Mouse (Mus musculus) brain, embryonic 18.5 days (tissue): ENCODE measurements around the gene Entpd8.

ENCODE experiments used
- DNase-seq: peaks from one replicate; pipeline ENCODE4 v3.0.0-alpha.2; 2012; ENCODE audit warnings: low read depth, low spot score

Gene Entpd8

GRCm38 (mm10) chr2:25095109-25095850 is 15.2 kb downstream of the Entpd8 start, which contains the start of gene Noxa1:
Noxa1 (minus strand) TSS chr2:25095149.
- no peak for DNase-seq

GRCm38 (mm10) chr2:25098005-25098615 is 18.0 kb downstream of the Entpd8 start:
- DNase-seq, result no peak

DNA sequence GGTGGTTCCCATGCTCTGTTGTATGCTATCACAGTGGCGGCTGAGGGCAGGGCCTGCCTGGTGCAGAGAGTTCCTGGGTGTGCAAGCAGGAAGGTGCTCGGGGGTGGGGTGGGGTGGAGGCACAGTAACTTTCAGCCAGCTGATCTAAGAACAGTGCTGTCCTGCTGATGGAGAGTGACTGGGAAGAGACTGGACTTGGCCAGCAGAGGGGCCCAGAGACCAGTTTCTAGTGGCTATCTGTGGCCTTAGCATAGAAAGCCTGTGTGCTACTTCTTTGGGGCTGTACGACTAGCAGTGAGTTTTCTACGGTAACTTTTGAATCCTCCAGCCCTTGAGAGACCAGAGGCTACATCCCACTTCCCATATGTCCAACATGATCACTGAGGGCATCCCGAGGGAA is 18.9 kb downstream of the Entpd8 start:
- DNase-seq, result no peak

DNA sequence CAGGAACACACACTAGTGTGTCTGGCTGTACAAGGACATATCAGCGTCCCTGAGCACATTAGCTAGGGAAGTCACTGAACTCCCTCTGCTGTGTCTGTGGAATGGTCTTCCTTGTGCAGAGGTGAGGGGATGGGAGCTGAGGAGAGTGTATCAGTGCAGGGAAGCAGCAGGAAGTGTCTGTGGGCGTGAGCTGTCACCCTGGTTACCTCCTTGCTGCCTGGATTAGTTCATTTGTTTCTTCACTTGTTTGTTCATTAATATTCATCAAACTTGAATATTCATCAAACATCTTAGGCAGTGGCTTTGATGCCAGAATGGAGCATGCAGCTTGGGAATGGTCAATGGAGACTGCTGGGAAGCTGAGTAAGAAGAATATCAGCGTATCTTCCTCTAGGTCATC is 19.6 kb downstream of the Entpd8 start:
- DNase-seq, result no peak

DNA sequence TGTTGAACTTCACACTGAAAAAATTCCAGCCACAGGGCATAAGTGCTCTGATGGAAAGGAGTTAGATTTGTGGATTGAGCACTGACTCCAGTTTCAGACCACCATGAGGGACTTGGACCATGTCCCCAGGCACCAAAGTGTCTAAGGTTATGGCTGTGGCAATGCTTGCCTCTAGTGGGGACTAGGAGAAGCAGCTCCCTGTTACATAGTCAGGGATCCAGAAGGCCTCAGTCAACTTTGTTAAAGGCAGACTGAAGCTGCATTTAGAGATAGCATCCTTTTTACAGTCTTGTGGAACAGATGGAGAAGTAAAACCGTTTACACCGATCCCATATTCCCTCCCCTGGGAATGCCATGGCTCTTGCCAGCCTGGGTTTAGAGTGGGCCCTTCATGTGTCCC is 24.0 kb downstream of the Entpd8 start:
- DNase-seq, result no peak

DNA sequence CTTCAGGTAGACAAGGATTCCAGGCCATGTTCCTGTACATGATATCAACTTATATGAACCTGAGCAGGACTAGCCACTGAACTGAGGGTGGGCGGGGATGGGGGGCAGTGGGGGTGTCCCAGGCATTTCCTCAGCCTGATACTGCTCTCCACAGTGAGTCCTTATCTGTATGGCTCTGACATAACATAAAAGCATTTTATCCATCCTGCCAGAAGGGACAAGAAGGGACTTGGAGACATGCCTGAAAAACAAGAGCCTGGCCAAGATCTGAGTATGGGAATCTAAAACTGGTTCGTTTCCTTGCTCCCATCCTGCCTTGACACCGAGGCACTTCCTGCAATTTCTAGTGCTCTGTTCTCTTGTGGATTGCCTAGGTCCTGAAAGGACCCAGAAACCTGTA is 25.9 kb downstream of the Entpd8 start:
- DNase-seq, result no peak

- no peak for DNase-seq
Measured at GRCm38 (mm10) chr2:25109487-25109886, 29.4 kb downstream of the Entpd8 start.

GRCm38 (mm10) chr2:25110505-25111183 is 30.5 kb downstream of the Entpd8 start:
- DNase-seq, result no peak

DNA sequence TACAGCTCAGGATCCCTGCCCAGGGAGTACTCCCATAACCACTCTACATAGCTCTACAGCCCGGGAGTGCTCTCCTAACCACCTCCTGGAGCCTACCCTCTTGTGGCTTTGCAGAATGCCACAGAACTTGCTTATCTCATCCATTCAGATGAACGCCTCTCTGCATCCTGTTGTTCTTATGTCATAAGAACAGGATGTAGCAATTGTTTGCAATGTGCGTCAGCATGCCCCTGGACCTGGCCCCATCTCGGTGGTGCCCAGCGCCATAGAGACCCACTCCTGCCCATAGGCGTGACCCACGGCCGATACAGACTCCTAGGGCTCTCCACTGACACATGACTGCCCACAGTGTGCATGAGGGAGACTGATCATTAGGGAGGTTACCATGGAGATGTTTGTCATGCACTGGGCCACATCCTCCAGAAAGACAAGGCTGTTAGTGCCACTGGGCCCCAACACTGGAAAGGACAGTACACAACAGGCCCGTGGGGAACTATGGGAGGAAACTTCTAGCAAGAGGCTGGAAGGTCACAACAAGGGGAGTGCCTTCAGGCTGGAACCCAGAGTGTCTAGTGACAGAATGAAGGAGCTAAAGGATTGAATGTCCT is 31.2 kb downstream of the Entpd8 start:
- DNase-seq, result no peak

DNA sequence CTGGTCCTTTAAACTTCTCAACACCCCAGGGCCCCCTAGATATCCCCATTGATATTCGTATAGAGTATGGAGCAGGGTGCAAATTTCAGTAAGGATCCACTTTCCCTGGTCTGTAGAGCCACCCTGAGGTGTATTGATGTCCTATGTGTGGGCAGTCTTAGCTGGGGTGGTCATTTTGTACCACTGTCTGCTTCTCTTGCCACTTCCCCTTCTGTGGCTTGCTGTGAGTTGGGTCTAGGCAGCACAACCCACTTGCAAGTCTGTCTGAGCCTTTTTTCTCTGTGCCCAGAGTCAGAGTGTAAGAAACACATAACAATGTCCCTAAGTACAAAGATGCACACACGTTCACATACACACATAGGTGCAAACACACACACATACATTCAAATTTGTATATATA is 34.2 kb downstream of the Entpd8 start:
- DNase-seq, result no peak

DNA sequence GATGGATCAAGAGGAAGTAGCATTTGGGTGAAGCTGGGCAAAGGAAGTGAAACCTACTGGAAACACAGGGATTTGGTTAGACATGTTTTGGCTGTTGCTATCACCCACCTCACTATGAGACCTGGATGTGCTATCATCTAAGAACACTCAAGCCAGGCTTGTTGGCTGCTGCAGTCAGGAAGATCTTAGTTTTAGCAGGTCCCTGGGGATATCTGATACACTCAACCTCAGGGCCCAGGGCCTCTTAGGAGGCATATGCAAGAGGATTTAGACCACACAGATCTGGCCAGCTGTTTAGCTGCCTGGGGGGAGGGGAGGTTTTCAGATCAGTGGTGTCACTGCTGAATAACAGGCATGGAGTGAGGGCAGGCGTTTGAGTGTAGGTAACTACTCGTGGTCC is 35.3 kb downstream of the Entpd8 start:
- no peak for DNase-seq

GRCm38 (mm10) chr2:25120963-25121362 is 40.9 kb downstream of the Entpd8 start:
- DNase-seq, result no peak

DNA sequence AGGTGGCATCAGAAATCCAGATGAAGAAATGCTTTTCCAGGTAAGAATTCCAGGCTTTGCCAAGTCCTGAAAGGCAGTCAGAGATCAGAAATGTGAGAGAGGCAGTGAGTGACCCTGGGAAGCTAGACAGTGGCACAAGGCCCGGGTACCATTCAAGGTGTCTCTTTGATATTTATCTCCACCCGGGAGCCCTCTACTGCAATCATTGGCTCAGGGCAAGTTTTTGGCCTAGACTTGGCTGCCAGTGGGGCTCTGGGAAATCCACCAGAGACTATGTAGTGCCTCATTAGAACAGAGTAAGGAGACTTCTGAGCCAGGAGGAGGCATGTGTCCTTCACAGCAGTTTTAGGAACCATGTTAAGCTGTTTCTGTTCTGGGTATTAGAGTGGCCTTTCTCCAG is 42.6 kb downstream of the Entpd8 start:
- DNase-seq, result no peak

- no peak for DNase-seq
Measured at GRCm38 (mm10) chr2:25123527-25123926, 43.4 kb downstream of the Entpd8 start.

- no peak for DNase-seq
Measured at GRCm38 (mm10) chr2:25124411-25124810, 44.3 kb downstream of the Entpd8 start.

GRCm38 (mm10) chr2:25125146-25125545 is 45.0 kb downstream of the Entpd8 start:
- DNase-seq, result no peak

- peak; percentile 51 for DNase-seq
Measured at GRCm38 (mm10) chr2:25126011-25127010, 46.2 kb downstream of the Entpd8 start.

GRCm38 (mm10) chr2:25127206-25127605 is 47.1 kb downstream of the Entpd8 start:
- DNase-seq, result no peak

- DNase-seq, result no peak
Measured at GRCm38 (mm10) chr2:25128072-25128471, 48.0 kb downstream of the Entpd8 start.

DNA sequence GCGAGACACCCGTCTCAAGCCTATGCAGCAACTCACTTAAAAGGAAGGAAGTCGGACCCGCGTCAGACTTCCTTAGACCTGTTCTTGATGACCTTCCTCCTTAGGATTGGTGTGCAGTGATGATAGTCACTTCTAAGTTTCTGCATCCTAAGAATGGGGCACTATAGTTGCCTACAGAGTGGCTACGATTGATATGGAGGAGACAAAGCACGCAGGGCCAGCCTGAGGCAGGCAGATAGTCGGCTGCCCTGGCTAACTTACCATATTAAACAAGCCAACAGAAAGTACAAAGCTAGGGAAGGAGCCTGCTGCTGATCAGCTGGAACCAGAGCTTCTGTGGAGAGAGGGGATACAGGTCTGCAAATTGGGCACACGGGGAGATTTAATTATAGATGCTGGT is 51.5 kb downstream of the Entpd8 start:
- DNase-seq, result no peak
